Mouse (Mus musculus) embryo, embryonic 9.5 days (tissue): ENCODE measurements around the gene Dedd2.
A peak's percentile ranks its signal among the peaks of the same experiment; 100 is the strongest.

Experiments
- DNase-seq: peaks from one replicate; pipeline ENCODE4 v3.0.0-alpha.2; 2017; ENCODE audit errors: extremely low spot score

The Dedd2 gene

GRCm38 (mm10) chr7:25219416-25219750, 1.0 kb downstream of the Dedd2 start:
- no peak for DNase-seq

GRCm38 (mm10) chr7:25218705-25219415, 1.6 kb downstream of the Dedd2 start:
- peak; percentile 89 for DNase-seq

GRCm38 (mm10) chr7:25217653-25218395, 2.6 kb downstream of the Dedd2 start:
- no peak for DNase-seq

GRCm38 (mm10) chr7:25214172-25214571, 6.2 kb downstream of the Dedd2 start:
- no peak for DNase-seq

- DNase-seq: no peak
Observed at GRCm38 (mm10) chr7:25213099-25213498, 7.3 kb downstream of the Dedd2 start.

GRCm38 (mm10) chr7:25210482-25210881, 9.9 kb downstream of the Dedd2 start:
- DNase-seq: no peak

- DNase-seq: no peak
Observed at GRCm38 (mm10) chr7:25209161-25209622, 11.2 kb downstream of the Dedd2 start.

- DNase-seq: no peak
Observed at GRCm38 (mm10) chr7:25206094-25206830, 14.2 kb downstream of the Dedd2 start.

GRCm38 (mm10) chr7:25205355-25206093, 14.9 kb downstream of the Dedd2 start:
- no peak for DNase-seq

- no peak for DNase-seq
Observed at GRCm38 (mm10) chr7:25203624-25204023, 16.8 kb downstream of the Dedd2 start.

- DNase-seq: no peak
Observed at GRCm38 (mm10) chr7:25197384-25198018, 22.9 kb downstream of the Dedd2 start.

GRCm38 (mm10) chr7:25196107-25196506, 24.3 kb downstream of the Dedd2 start:
- no peak for DNase-seq

- DNase-seq: no peak
Observed at GRCm38 (mm10) chr7:25195148-25195547, 25.3 kb downstream of the Dedd2 start.

- DNase-seq: no peak
Observed at GRCm38 (mm10) chr7:25192110-25192509, 28.3 kb downstream of the Dedd2 start.

- DNase-seq: no peak
Observed at GRCm38 (mm10) chr7:25190806-25191205, 29.6 kb downstream of the Dedd2 start.

- peak; percentile 91 for DNase-seq
Observed at GRCm38 (mm10) chr7:25187662-25188650, 32.5 kb downstream of the Dedd2 start.

GRCm38 (mm10) chr7:25184091-25184490, 36.3 kb downstream of the Dedd2 start:
- no peak for DNase-seq

- DNase-seq: no peak
Observed at GRCm38 (mm10) chr7:25181814-25182213, 38.6 kb downstream of the Dedd2 start.

- DNase-seq: peak; percentile 65
Observed at GRCm38 (mm10) chr7:25181331-25181790, 39.1 kb downstream of the Dedd2 start.

GRCm38 (mm10) chr7:25180512-25180911, 39.9 kb downstream of the Dedd2 start:
- no peak for DNase-seq
